Mouse (Mus musculus) kidney, postnatal 25 days (tissue): ENCODE data around the gene Gdf11.

Source experiments
- DNase-seq, 2 experiments: peaks; one replicate each; pipeline ENCODE4 v3.0.0; 2021; ENCODE audit warnings: mixed read lengths in 2 of 2

Gene Gdf11

GRCm38 (mm10) chr10:128892246-128892645 lies 728 bp upstream of the Gdf11 start:
- peak in 1 of 2 experiments; percentile 20 for DNase-seq

DNA sequence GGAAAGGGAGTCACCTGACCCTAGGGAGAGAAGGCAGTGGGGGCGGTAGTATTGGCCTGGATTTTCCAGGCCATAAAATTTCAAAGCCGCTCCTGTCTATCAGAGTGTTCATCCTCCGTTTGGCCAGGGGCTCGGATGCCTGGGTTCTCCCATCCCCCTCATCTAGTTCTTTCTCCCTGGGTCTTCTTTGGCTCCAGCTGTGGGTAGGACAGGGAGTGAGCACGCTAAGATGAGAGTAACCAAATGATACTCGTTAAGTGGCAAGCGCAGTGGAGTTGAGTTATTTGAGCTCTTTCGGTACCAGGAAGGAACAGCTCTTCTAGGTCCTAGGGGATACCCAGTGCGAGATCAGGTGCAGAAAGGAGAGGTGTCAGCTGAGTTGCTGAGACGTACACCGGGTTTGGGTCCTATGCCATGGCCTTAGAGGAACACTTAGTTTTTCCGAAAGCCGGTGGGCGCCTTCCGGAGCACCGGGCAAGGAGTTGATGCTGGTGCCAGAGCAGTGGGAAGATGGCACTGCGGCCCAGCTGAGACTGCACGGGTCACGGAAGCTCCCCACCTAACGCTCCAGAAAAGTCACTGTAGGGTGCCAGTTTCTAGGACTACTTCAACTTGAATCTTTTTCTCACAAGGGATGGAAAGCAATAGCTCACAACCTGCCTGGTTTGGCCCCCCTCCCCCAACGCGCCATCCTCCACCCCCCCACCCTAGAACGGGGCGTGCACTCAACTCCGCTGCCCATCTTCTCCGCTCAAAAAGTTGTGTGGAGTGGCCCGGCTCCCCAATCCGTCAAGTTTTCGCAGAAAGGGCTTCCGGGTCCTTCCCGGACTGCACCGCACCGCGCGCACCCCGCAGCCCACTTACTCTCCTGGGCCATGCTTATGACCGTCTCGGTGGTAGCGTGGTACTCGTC lies 879 bp downstream of the Gdf11 start:
- no peak for DNase-seq

GRCm38 (mm10) chr10:128889846-128890245 lies 1.7 kb downstream of the Gdf11 start:
- DNase-seq, result no peak

- DNase-seq, result no peak
These were observed 2.3 kb downstream of the Gdf11 start for GRCm38 (mm10) chr10:128888941-128889827.

DNA sequence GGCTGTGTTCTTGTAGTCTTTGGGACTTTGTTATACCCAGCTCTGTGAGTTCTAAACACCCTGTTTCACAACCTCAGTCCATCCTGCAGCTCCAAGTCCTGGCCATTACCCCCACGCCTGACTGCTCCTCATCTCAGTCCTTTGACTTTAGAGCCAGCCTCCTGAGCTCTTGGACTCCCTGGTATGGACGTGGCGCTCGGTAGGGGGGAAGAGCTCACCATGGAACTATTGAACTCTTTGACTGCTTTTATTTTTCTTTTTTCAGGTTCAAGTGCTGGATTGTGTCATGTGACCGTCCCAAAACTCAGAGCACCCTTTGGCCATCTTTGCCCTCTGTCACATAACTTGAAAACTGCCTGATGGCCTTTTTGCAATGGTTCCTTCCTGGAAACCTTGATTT lies 9.5 kb downstream of the Gdf11 start:
- DNase-seq, result peak; percentile 47 to 83

- DNase-seq, result no peak
These were observed 12.7 kb downstream of the Gdf11 start for GRCm38 (mm10) chr10:128878811-128879210.

DNA sequence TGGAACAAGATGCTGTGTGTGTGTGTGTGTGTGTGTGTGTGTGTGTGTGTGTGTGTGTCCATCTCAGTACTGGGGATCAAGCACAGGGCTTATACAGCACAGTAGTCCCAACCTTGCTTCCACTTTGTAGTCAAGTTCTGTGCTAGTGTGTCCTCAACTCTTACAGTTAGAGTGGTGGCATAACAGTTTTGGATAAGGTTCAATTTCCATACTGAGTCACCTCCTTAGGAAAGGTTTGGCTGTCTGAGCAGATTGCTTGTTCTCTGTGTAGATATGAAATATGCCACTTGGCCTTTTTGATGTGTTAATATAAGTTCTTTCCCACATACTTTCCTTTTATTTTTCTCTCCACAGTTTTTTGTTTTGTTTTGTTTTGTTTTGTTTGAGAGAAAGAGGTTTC lies 13.2 kb downstream of the Gdf11 start:
- DNase-seq, result no peak

- DNase-seq, result no peak
These were observed 21.2 kb downstream of the Gdf11 start for GRCm38 (mm10) chr10:128870341-128870740.

DNA sequence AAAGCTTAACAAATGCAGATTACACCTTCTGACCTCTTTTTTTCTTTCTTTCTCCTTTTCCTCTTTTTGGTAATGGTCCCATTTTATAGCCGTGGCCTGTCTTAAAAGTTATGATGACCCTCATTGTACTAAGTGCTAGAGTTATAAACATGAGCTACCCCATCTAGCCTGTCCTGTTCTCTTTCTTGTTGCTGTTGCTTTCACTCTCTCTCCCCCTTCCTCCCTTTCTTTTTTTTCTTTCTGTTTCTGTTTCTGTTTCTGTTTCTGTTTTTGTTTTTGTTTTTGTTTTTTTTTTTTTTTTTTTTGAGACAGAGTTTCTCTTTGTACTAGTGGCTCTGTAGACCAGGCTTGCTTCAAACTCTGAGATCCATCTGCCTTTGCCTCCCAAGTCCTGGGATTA lies 25.0 kb downstream of the Gdf11 start:
- no peak for DNase-seq

- DNase-seq, result no peak
These were observed 25.5 kb downstream of the Gdf11 start for GRCm38 (mm10) chr10:128866042-128866441.

GRCm38 (mm10) chr10:128861176-128861575 lies 30.3 kb downstream of the Gdf11 start:
- no peak for DNase-seq

DNA sequence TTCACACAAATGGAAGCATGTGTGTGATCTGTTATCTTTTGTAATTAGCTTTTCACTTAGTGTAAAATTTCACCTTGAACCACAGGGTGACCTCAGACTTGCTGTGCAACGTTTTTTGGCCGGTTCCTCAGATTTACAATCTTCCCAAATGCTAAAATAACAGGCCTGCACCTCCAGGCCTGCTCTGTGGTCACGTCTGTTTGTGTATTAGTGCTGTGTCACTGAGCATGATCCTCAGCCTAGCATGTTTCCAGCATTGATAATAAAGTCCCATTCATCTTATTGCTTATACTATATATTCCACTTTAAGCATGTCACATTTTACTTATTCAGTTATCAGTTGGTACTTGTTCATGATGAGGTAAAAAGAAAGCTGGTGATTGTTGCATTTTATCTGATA lies 41.2 kb downstream of the Gdf11 start:
- no peak for DNase-seq

- peak in 1 of 2 experiments; percentile 37 for DNase-seq
These were observed 43.1 kb downstream of the Gdf11 start for GRCm38 (mm10) chr10:128848426-128848825.

- no peak for DNase-seq
These were observed 44.9 kb downstream of the Gdf11 start for GRCm38 (mm10) chr10:128846664-128847063.

DNA sequence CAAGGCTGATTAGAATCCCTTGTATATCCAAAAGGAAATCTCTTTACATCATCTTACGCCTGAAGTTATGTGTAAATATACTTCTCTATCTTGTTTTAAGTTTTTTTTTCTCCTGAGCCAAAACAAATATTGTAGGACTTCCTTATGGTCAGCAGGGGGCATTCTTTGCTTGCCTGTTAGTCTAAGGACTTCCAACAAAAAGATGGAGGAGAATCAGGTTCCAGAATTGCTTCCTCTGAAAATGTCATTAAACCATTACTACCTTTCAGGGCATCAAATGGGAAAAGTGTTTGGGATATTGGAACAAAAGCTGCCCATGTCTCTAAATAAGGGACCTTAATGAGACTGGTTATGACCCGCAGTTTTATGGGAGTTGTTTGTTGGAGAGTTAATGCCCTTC lies 46.0 kb downstream of the Gdf11 start:
- peak in 1 of 2 experiments; percentile 32 for DNase-seq

- DNase-seq, result no peak
These were observed 48.3 kb downstream of the Gdf11 start for GRCm38 (mm10) chr10:128843260-128843659.

DNA sequence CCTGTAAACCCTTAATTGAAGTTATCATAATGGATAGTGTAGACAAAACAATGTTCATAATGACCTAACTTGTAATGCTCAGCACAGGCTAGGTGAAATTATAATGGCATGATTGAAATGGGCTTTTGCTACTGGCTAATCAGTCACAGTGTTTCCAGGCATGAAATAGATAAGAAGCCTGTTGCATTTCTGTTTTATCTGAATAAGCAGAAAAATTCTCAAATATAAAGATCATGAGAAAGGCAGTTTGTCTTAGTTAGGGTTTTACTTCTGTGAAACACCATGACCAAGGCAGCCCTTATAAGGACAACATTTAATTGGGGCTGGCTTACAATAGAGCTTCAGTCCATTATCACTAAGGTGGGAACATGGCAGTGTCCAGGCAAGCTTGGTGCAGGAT lies 50.9 kb downstream of the Gdf11 start:
- DNase-seq, result no peak

GRCm38 (mm10) chr10:128839434-128839833 lies 52.1 kb downstream of the Gdf11 start:
- DNase-seq, result no peak

DNA sequence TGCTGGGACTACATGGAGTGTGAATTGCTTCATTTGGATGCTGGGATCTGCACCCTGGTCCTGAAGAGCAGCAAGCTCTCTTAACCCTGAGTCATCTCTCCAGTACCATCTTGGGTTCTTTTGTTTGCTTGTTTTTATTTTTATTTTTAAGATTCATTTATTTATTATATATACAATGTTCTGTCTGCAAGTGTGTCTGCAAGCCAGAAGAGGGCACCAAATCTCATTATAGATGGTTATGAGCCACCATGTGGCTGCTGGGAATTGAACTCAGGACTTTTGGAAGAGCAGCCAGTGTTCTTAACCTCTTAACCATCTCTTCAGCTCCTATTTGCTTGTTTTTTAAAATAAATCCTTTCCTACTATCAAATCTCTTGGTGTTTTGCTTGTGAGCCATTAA lies 54.1 kb downstream of the Gdf11 start:
- no peak for DNase-seq
